Mouse (Mus musculus) lung, embryonic 14.5 days (tissue): ENCODE measurements around the gene Dffb. TPM values are rescaled to one million over a fixed set of nuclear protein-coding genes. Genes with fewer than 3 reads are reported as not detected.
A peak's percentile ranks its signal among the peaks of the same experiment; 100 is the strongest.

ENCODE experiments used
- ATAC-seq: fragments of 200-750 bp; cut with Nextera tagmentation; 2 replicates; pipeline ENCODE4 v1.8.0; 2017; ENCODE audit warnings: mild to moderate bottlenecking, moderate TSS enrichment, moderate library complexity; ENCODE audit not compliant: insufficient read depth
- DNase-seq: peaks from one replicate; pipeline ENCODE4 v3.0.0-alpha.2; 2015
- H3K27ac ChIP-seq: fragments of 300-500 bp; sonication (generic); 2 replicates; pipeline ENCODE4 v1.5.1; 2014; ENCODE audit warnings: low read depth, mild to moderate bottlenecking, moderate library complexity
- H3K27me3 ChIP-seq: fragments of 300-500 bp; sonication (generic); 2 replicates; pipeline ENCODE4 v1.6.1; 2014; ENCODE audit warnings: low read length, control low read depth; ENCODE audit not compliant: insufficient read depth
- H3K36me3 ChIP-seq: fragments of 300-500 bp; sonication (generic); 2 replicates; pipeline ENCODE4 v1.6.1; 2014; ENCODE audit warnings: control low read depth; ENCODE audit not compliant: insufficient read depth
- H3K4me1 ChIP-seq: fragments of 300-500 bp; sonication (generic); 2 replicates; pipeline ENCODE4 v1.6.1; 2014; ENCODE audit warnings: antibody characterized with exemption, control low read depth; ENCODE audit not compliant: insufficient read depth
- H3K4me2 ChIP-seq: fragments of 300-500 bp; sonication (generic); 2 replicates; pipeline ENCODE4 v1.6.1; 2014; ENCODE audit warnings: mild to moderate bottlenecking
- H3K4me3 ChIP-seq: fragments of 300-500 bp; sonication (generic); 2 replicates; pipeline ENCODE4 v1.5.1; 2014; ENCODE audit warnings: low read depth, low read length
- H3K9ac ChIP-seq: fragments of 300-500 bp; sonication (generic); 2 replicates; pipeline ENCODE4 v1.6.1; 2014
- H3K9me3 ChIP-seq: fragments of 300-500 bp; sonication (generic); 2 replicates; pipeline ENCODE4 v1.6.1; 2016; ENCODE audit warnings: low read depth, low read length, control low read depth
- CTCF ChIP-seq: IDR thresholded peaks from 2 replicates; pipeline ENCODE4 v1.5.1; 2016; ENCODE audit warnings: antibody characterized with exemption, low read depth
- WGBS: fragments of 180-500 bp; shearing (Covaris S2); extraction: QIAGEN DNeasy Blood & Tissue Kit; methylation state at CpG from one replicate; pipeline ENCODE4 v1.1.7; 2014; 5-methylcytosine and 5-hydroxymethylcytosine counted together
- polyA plus RNA-seq: library from polyadenylated mRNA; unstranded; fragments of >200 nt; fragmentation: Nextera tagmentation; extraction: Ambion mirVana; gene quantifications from 2 replicates; pipeline ENCODE4 v1.2.1, GENCODE M21; 2014

Dffb gene
- polyA plus RNA-seq, 1 experiment from 2014 or later = 12.4 TPM

DNA sequence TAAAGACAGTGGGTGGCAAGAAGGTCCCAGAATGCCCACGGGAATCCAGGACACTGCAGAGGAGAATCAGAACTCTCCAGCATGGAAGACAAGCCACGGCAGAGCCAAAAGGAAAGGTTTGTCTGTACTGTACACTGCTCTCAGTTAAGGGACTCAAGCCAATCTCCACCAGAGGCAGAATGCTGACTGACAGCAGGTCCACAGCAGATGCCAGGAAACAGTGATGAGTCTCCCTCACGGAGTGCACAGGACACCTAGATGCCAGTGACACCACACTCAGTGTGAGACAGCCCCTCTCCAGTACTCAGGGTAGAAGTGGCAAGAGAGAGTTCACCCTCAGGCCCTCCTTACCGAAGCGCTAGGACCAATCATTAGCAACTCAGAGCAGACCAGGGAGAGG, 8.3 kb downstream of the Dffb start:
- DNase-seq (no peak), ATAC-seq (no peak)
- peaks cover 58% of the 10 kb centered on the region; the same call in 1 of the 2 replicates for H3K36me3 ChIP-seq
- no peak for TF ChIP-seq CTCF
- no peaks in the 10 kb centered on the region for H3K4me1 ChIP-seq
- H3K27ac ChIP-seq = no peak overlapping the region
- H3K9ac ChIP-seq = no peak overlapping the region
- H3K4me3 ChIP-seq = no peak overlapping the region
- H3K9me3 ChIP-seq = no peaks in the 10 kb centered on the region
- no peaks in the 10 kb centered on the region for H3K27me3 ChIP-seq
- H3K4me2 ChIP-seq = no peak overlapping the region
- WGBS = 81% methylated on average over 5 of the region's 5 CpGs

- Histone ChIP-seq H3K4me1 (peaks cover 2% of the 10 kb centered on the region; the same call in 1 of the 2 replicates), H3K27me3 (no peaks in the 10 kb centered on the region), H3K4me2 (no peak overlapping the region), H3K27ac (no peak overlapping the region), H3K9me3 (no peaks in the 10 kb centered on the region), H3K9ac (no peak overlapping the region), H3K36me3 (peaks cover 66% of the 10 kb centered on the region), H3K4me3 (no peak overlapping the region)
- no peak for TF ChIP-seq CTCF
- no peak for DNase-seq
- ATAC-seq = no peak
- WGBS = 80% methylated on average over 7 of the region's 7 CpGs
Observed at GRCm38 (mm10) chr4:153962631-153963030, 12.3 kb downstream of the Dffb start.

GRCm38 (mm10) chr4:153957444-153958250, 17.3 kb downstream of the Dffb start:
- H3K36me3 ChIP-seq = peaks cover 33% of the 10 kb centered on the region
- peak overlapping the region; percentile 79 for H3K4me3 ChIP-seq
- H3K9ac ChIP-seq = peak overlapping the region; percentile 91
- under 1% methylated on average over 37 of the region's 37 CpGs for WGBS
- H3K4me2 ChIP-seq = peak overlapping the region; percentile 82
- DNase-seq = peak; percentile 54
- TF ChIP-seq CTCF = no peak
- peak; percentile 75 for ATAC-seq
- H3K9me3 ChIP-seq = no peaks in the 10 kb centered on the region
- peaks cover 2% of the 10 kb centered on the region; the same call in 1 of the 2 replicates for H3K4me1 ChIP-seq
- peak overlapping the region; percentile 95 for H3K27ac ChIP-seq
- H3K27me3 ChIP-seq = no peaks in the 10 kb centered on the region

DNA sequence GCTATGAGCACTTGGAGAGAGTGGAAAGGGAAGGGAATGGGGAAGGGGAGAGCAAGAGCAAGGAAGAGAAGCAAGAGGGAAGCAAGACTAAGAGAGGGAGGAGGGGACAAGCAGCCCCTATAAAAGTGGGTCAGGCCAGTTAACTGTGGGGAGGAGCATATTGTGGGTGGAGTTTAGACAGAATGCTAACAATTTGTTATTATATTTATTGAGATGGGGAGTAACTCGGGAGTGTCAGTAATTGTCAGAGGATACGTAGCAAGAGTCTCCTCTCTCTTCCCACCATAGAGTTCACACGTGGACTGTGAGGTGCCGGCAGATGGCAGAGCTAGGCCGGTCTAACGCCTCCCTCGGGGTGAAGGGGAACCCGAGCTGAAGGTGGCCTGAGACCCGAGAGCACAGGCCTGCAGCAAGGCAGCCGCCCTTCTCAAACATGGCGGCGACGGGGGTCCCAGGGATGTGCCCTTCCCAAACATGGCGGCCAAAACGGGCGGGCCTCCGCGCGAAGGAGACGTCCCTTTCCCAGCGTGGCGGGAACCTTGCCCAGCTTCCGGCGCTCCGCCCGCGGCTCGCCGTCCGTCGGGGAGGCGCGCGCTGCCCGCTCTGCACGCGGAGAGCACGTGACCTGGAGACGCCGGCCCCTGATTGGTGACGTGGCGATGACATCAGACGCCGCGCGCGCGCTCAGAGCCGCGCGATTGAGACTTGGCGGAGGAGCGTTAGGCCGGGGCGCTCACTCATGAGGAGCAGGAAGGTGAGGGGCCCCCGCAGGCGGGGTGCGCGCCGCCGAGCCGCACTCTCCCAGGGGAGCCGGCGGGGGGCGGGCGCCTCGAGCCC, 18.1 kb downstream of the Dffb start, which contains the start of gene A430005L14Rik:
Gene A430005L14Rik, plus strand, starts transcription at position 669 of the 837 bp plus-strand sequence.
- DNase-seq (peak; percentile 99), ATAC-seq (peak; percentile 95)
- Histone ChIP-seq H3K9ac (peak within 1 kb of the TSS; percentile 91), H3K36me3 (peaks cover 25% of the 10 kb centered on the region), H3K9me3 (no peaks in the 10 kb centered on the region), H3K4me1 (peaks cover 2% of the 10 kb centered on the region; the same call in 1 of the 2 replicates), H3K27me3 (no peaks in the 10 kb centered on the region), H3K27ac (peak within 1 kb of the TSS; percentile 95), H3K4me2 (peak within 1 kb of the TSS; percentile 82), H3K4me3 (peak within 1 kb of the TSS; percentile 79)
- 0 out of 2 replicates have a peak, but pooled peaks have one; percentile 5 for TF ChIP-seq CTCF
- 2% methylated on average over 67 of the region's 67 CpGs for WGBS

DNA sequence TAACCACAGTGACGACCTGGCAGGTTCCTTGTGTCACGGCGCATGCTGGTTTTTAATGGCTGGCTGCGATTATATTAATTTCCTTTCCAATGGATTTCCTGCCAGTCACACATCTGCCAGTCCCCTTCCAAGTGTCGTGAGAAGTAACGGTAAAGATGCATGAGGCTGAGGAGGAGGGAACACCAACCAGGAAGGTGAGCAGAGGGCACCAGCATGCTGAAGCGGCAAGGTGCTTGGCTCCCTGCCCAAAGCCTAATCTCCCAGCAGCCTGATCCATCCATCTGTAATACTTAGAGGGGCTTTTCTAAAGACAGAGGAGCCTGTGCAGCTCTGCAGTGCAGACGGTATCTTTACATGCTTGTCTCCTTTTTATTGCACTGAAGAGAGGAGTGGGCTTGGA, 19.3 kb downstream of the Dffb start:
- no peak for TF ChIP-seq CTCF
- H3K4me2 ChIP-seq = no peak overlapping the region
- no peaks in the 10 kb centered on the region for H3K9me3 ChIP-seq
- H3K4me1 ChIP-seq = peaks cover 2% of the 10 kb centered on the region; the same call in 1 of the 2 replicates
- no peak overlapping the region for H3K9ac ChIP-seq
- DNase-seq (no peak), ATAC-seq (no peak)
- H3K27ac ChIP-seq = no peak overlapping the region
- 80% methylated on average over 8 of the region's 8 CpGs for WGBS
- peaks cover 16% of the 10 kb centered on the region for H3K36me3 ChIP-seq
- no peaks in the 10 kb centered on the region for H3K27me3 ChIP-seq
- no peak overlapping the region for H3K4me3 ChIP-seq

- Histone ChIP-seq H3K4me2 (no peak overlapping the region), H3K27ac (no peak overlapping the region), H3K9me3 (no peaks in the 10 kb centered on the region), H3K36me3 (no peaks in the 10 kb centered on the region), H3K27me3 (0 out of 2 replicates have a peak, but pooled peaks cover 2% of the 10 kb centered on the region), H3K4me1 (no peaks in the 10 kb centered on the region), H3K4me3 (no peak overlapping the region), H3K9ac (no peak overlapping the region)
- DNase-seq (no peak), ATAC-seq (no peak)
- WGBS = 43% methylated on average over 5 of the region's 5 CpGs
- TF ChIP-seq CTCF = no peak
Observed at GRCm38 (mm10) chr4:153951692-153952091, 23.2 kb downstream of the Dffb start.

- no peak for TF ChIP-seq CTCF
- H3K4me1 ChIP-seq = no peaks in the 10 kb centered on the region
- DNase-seq (no peak), ATAC-seq (no peak)
- H3K27ac ChIP-seq = no peak overlapping the region
- no peak overlapping the region for H3K4me3 ChIP-seq
- H3K9ac ChIP-seq = no peak overlapping the region
- H3K9me3 ChIP-seq = no peaks in the 10 kb centered on the region
- WGBS = 56% methylated on average over 3 of the region's 3 CpGs
- H3K4me2 ChIP-seq = no peak overlapping the region
- no peaks in the 10 kb centered on the region for H3K36me3 ChIP-seq
- 0 out of 2 replicates have a peak, but pooled peaks cover 2% of the 10 kb centered on the region for H3K27me3 ChIP-seq
Observed at GRCm38 (mm10) chr4:153951150-153951549, 23.8 kb downstream of the Dffb start.
